Mouse (Mus musculus) lung, postnatal 0 days (tissue): ENCODE results near the gene Pacsin2.

Source experiments
- CTCF ChIP-seq: IDR thresholded peaks from 2 replicates; pipeline ENCODE4 v1.5.1; 2016; ENCODE audit warnings: antibody characterized with exemption, mild to moderate bottlenecking
- EP300 ChIP-seq: IDR thresholded peaks from 2 replicates; pipeline ENCODE4 v1.6.1; 2016; ENCODE audit warnings: antibody characterized with exemption, mild to moderate bottlenecking, control low read depth

DNA sequence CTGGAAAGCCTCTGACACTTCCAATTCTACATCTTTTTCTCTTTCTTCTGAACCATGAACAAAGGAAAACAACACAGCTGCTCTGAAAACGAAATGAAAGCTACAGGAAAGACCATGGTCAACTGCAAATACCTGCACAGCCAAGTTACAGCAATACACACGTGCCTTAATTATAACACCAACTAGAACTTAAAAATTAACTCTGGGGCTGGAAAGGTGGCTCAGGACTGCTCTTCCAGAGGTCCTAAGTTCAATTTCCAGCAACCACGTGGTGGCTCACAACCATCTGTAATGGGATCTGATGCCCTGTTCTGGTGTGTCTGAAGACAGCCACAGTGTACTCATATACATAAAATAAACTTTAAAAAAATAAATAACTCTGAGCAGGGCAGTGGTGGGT, 9.4 kb downstream of the Pacsin2 start:
- TF ChIP-seq CTCF = no peak
- no peak for TF ChIP-seq EP300
